Mouse (Mus musculus): Measurements from ENCODE around the gene Sned1.
"Not testable (repeated sequence)": the region's sequence is repeated elsewhere in the genome, so short reads cannot be mapped to it uniquely, and the experiment has no call there.

Gene Sned1

GRCm38 (mm10) chr1:93229626-93230025 lies 6.0 kb upstream of the Sned1 start:
- DNase-seq, result no peak

- no peak for DNase-seq
Measured at GRCm38 (mm10) chr1:93236545-93236924, 894 bp downstream of the Sned1 start.

GRCm38 (mm10) chr1:93237676-93238075 lies 2.0 kb downstream of the Sned1 start:
- no peak for DNase-seq

- DNase-seq, result peak in 1 of 2 experiments; percentile 51
Measured at GRCm38 (mm10) chr1:93238201-93238600, 2.6 kb downstream of the Sned1 start.

GRCm38 (mm10) chr1:93245936-93246335 lies 10.3 kb downstream of the Sned1 start:
- no peak for DNase-seq

GRCm38 (mm10) chr1:93252586-93252985 lies 16.9 kb downstream of the Sned1 start:
- DNase-seq, result no peak

- DNase-seq, result no peak
Measured at GRCm38 (mm10) chr1:93255761-93256160, 20.1 kb downstream of the Sned1 start.

- no peak for DNase-seq
Measured at GRCm38 (mm10) chr1:93257560-93257959, 21.9 kb downstream of the Sned1 start.

- DNase-seq, result no peak
Measured at GRCm38 (mm10) chr1:93267207-93267606, 31.6 kb downstream of the Sned1 start.

GRCm38 (mm10) chr1:93268246-93268645 lies 32.6 kb downstream of the Sned1 start:
- no peak for DNase-seq

- DNase-seq, result no peak
Measured at GRCm38 (mm10) chr1:93270516-93271240, 35.0 kb downstream of the Sned1 start.

GRCm38 (mm10) chr1:93271751-93272150 lies 36.1 kb downstream of the Sned1 start:
- DNase-seq, result no peak

- peak in 1 of 2 experiments; percentile 13 for DNase-seq
Measured at GRCm38 (mm10) chr1:93272409-93272821, 36.8 kb downstream of the Sned1 start.

GRCm38 (mm10) chr1:93275561-93275960 lies 39.9 kb downstream of the Sned1 start:
- DNase-seq, result no peak

GRCm38 (mm10) chr1:93277041-93277440 lies 41.4 kb downstream of the Sned1 start:
- no peak for DNase-seq

- DNase-seq, result no peak
Measured at GRCm38 (mm10) chr1:93289678-93290214, 54.1 kb downstream of the Sned1 start.

- no peak for DNase-seq
Measured at GRCm38 (mm10) chr1:93290956-93291355, 55.3 kb downstream of the Sned1 start.

- no peak for DNase-seq
Measured at GRCm38 (mm10) chr1:93291591-93291990, 56.0 kb downstream of the Sned1 start.

GRCm38 (mm10) chr1:93292006-93292405 lies 56.4 kb downstream of the Sned1 start:
- no peak for DNase-seq

GRCm38 (mm10) chr1:93294491-93294890 lies 58.9 kb downstream of the Sned1 start:
- DNase-seq, result not testable (repeated sequence)

- DNase-seq, result no peak
Measured at GRCm38 (mm10) chr1:93299791-93300190, 64.2 kb downstream of the Sned1 start.

GRCm38 (mm10) chr1:93300578-93300977 lies 64.9 kb downstream of the Sned1 start:
- no peak for DNase-seq

GRCm38 (mm10) chr1:93305581-93306337 lies 70.1 kb downstream of the Sned1 start, which contains the start of gene Mterf4:
TSS of gene Mterf4 (minus strand) at chr1:93305915.
- peak; percentile 76 to 85 for DNase-seq

GRCm38 (mm10) chr1:93323973-93324372 lies 88.3 kb downstream of the Sned1 start:
- no peak for DNase-seq
